Mouse (Mus musculus) MEL-GATA-1-ER (cell line): Measurements from ENCODE around the gene Omt2a.
"Not testable (repeated sequence)": the region's sequence is repeated elsewhere in the genome, so short reads cannot be mapped to it uniquely, and the experiment has no call there.

Experiments used
- DNase-seq: peaks from one replicate; pipeline ENCODE4 v3.0.0-alpha.2; 2012; ENCODE audit warnings: low read depth; ENCODE audit errors: extremely low read depth

Gene Omt2a

DNA sequence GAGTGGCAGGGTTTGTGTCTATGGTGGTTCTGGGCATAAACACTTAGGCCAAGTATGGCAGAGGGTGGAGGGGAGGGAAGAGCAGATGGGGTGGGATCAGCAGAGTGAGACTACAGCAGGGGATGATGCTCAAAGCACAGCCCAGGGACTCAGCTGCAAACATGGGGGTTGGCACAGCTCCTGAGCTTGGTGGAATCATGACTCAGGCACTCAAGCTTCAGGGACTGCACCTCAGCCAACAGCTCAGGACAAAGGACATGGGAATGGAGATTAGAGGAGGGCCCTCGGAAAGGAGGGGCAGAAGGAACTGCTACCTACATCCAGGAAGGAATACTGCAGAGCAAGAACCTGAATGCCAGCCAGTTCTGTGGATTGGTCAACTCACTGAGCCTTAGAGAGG, 15.5 kb downstream of the Omt2a start:
- not testable (repeated sequence) for DNase-seq

GRCm38 (mm10) chr9:78298232-78298631, 16.4 kb downstream of the Omt2a start:
- DNase-seq: no peak

- peak; percentile 14 for DNase-seq
These were observed 18.5 kb downstream of the Omt2a start for GRCm38 (mm10) chr9:78296089-78296488.

GRCm38 (mm10) chr9:78294781-78295180, 19.8 kb downstream of the Omt2a start:
- not testable (repeated sequence) for DNase-seq

DNA sequence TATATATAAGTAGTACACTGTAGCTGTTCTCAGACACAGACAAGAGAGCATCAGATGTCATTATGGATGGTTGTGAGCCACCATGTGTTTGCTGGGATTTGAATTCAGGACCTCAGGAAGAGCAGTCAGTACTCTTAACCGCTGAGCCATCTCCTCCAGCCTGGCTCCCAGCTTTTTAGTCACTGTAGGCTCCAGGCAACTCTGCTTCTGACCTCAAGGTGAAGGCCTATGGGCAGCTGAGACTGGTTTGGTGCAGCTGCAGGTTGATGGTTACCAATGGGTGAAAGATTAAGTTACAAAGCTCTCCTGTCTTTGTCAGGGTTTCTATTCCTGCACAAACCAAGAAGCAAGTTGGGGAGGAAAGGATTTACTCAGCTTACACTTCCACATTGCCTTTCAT, 20.9 kb downstream of the Omt2a start:
- DNase-seq: not testable (repeated sequence)

- DNase-seq: not testable (repeated sequence)
These were observed 22.1 kb downstream of the Omt2a start for GRCm38 (mm10) chr9:78292462-78292861.

- DNase-seq: not testable (repeated sequence)
These were observed 24.9 kb downstream of the Omt2a start, which contains the start of gene Gm10639 for GRCm38 (mm10) chr9:78289723-78290122. Gene Gm10639, plus strand, starts transcription at chr9:78289923.

GRCm38 (mm10) chr9:78289063-78289462, 25.5 kb downstream of the Omt2a start:
- not testable (repeated sequence) for DNase-seq

GRCm38 (mm10) chr9:78282002-78282711, 32.4 kb downstream of the Omt2a start:
- not testable (repeated sequence) for DNase-seq

- DNase-seq: peak; percentile 26
These were observed 43.7 kb downstream of the Omt2a start for GRCm38 (mm10) chr9:78270945-78271344.
